Mouse (Mus musculus) lung, postnatal 25 days (tissue): ENCODE measurements around the gene Ddx54.

Experiments
- DNase-seq: peaks from one replicate; pipeline ENCODE4 v3.0.0; 2022; ENCODE audit warnings: low spot score

Ddx54 gene

DNA sequence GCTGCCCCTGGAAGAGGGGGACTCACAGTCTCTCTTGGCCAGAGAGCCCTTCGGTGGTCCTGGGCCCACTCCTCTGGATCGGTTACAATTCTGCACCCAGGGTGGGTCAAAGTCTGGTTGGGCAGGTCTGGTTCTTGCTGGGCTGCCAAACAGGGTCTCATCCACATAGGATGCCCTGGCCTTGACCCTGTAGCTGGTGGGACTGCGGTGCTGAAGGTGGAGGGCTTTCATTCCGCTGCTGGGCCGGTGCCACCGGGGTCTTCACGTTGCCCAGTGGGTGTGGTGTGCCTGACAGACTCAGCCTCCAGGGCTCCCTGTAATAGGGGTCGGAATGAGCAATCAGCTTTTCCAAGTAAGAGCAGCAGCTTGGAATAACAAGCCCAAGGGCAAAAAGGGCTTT lies 1.1 kb upstream of the Ddx54 start:
- DNase-seq, result no peak

DNA sequence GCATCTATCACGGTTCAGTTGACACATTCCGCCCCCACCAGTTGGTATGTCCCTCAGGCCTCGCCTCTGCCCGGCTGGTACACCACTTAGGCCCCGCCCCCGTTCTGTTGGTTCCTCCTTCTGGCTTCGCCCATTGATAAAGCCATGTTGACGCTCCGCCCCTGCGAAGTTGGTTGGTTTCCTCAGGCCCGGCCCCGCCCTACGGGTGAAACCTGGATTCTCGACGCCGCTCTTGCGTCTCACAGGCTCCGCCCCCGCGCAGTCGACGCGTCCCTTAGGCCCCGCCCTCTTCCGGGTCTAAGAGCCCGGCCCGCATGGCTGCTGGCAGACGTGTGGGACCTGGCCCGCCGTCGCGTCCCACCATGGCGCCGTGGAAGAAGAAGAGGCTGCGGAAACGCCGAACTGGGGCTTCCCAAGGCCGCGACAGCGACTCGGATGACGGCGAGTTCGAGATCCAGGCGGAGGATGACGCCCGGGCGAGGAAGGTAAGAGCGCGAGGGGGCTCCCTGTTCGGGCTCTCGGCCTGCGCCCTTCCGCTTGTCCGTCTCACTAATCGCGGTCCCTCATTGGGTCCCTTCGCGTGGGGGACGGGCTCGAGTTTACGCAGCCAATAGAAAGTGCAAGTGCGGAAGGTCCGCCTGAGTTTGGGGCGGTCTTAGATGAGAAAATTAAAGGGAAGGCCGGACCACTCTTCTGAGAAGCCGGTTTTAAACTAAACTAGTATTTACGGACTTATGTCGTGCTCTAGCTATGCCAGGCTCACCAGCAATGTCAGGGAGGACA lies 474 bp downstream of the Ddx54 start:
- peak; percentile 100 for DNase-seq

DNA sequence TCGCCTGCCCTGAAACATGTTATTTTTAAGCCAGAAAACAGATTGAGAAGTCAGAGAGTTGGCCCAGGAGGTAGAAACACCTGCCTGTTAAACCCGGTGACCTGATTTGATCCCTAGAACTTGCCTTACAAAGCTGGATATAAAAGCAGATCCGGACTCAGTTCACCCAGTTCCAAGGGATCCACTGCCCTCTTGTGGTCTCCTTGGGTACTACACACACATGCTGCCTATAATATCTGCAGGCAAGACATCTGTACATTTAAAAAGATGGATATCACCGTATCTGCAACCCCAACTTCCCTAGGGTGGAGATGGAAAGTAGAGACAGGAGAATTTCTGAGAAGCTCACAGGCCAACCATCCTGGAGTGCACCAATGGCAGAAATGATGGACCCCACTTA lies 3.4 kb downstream of the Ddx54 start:
- no peak for DNase-seq

DNA sequence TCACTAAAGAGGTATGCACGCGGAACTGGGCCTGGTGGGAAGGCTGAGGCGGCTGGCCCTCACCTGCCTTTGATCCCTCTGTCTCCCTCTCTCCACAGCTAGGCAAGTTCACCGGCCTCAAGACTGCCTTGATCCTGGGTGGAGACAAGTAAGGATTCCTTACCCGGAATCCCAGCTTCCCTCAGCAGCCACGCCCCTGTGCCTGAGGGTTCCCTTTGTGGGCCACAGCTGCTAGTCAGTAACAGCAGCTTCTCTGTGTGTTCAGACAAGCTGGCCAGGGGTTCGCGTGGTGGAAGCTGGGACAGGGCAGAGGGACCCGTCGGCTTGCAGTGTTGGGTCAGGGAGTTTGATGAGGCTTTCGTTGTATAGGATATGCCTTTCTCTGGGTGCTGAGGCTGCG lies 6.2 kb downstream of the Ddx54 start:
- no peak for DNase-seq

DNA sequence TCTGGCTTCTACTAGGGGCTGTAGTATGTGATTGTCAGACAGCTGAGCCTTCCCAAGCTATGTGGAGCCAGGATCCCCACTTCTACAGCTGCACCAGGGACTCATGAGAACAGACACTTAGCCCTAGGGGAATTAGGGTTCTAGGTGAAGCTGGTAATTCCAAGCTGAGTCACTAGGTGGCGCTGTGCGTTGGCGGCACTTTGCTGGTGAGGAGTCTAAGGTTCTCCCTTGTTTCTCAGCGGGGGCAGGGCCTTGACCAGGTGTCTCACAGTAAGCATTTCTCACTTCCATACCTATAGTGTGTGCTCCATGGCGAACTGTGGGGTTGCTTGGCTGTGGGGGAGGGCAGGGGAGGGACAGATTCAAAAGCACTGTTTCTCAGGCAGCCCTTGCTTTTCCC lies 6.7 kb downstream of the Ddx54 start:
- DNase-seq, result peak; percentile 31

DNA sequence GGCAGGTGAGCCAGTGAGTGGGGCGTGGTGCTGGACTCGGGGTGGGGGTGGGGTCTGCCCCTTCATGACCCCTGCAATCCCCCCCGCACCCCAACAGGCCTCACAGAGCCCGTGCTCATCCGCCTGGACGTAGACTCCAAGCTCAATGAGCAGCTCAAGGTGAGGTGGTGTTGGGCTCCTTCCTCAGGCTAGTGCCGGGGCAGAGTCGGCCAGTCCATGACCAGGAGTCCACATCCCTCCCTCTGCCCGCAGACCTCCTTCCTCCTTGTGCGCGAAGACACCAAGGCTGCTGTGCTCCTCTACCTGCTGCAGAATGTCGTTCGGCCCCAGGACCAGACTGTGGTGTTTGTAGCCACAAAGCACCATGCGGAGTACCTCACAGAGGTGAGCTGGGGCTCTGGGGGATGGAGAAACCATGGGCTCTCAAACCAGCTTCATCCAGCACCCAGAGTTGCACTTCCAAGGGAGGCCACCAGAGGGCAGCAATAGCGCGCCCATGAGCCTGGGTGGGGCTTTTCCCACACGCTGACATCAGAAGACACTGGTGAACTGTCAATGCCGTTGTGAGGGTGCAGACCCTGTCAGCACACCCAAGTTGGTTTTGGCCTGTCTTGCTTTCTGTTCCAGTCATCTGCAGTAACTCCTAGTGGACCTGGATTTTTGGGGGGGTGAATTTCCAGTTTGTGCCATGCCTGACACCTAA lies 8.0 kb downstream of the Ddx54 start:
- DNase-seq, result peak; percentile 70

DNA sequence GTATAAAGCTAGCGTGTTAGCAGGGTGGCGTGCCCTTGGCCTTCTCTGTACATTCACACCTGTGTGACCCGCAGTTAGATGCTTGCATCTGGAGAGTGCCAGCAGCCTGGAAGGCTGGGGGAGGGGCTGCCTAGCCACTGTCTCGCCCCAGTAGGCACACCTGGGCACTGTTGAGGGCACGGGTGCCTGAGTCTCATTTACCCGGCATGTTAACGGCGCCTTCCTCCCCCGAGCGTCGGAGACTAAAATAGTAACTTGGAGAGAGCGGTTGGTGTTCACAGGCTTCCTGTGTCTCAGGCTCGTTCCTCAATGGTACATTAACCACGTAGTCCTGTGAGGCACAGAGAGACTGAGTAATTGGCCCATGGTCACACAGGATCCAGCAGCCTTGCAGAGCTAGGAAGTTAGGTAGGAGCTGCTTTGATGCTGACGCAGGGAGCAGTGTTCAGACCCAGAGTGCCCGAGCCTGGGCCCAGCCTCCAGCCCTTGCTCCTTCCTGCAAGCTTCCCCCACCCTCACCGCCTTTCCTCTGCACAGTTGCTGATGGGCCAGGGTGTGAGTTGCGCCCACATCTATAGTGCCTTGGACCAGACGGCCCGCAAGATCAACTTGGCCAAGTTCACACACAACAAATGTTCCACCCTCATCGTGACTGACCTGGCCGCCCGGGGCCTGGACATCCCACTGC lies 8.7 kb downstream of the Ddx54 start:
- DNase-seq, result no peak

DNA sequence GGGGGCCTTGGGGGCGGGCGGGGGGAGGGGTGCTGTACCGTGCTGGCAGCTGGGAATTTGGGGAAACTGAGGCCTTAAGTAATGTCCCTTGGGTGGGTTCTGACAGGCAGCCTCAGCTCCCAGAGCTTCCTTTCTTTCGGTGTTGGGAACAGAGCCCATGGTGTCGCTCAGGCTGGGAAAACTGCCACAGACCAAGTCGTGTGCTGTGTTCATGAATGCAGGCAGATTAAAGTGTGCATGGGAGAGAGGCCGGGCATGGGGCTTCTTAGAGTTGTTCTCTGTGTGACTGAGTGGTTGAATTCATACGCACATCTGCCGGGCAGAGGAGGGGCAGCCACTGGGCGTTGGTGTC lies 9.3 kb downstream of the Ddx54 start:
- no peak for DNase-seq

DNA sequence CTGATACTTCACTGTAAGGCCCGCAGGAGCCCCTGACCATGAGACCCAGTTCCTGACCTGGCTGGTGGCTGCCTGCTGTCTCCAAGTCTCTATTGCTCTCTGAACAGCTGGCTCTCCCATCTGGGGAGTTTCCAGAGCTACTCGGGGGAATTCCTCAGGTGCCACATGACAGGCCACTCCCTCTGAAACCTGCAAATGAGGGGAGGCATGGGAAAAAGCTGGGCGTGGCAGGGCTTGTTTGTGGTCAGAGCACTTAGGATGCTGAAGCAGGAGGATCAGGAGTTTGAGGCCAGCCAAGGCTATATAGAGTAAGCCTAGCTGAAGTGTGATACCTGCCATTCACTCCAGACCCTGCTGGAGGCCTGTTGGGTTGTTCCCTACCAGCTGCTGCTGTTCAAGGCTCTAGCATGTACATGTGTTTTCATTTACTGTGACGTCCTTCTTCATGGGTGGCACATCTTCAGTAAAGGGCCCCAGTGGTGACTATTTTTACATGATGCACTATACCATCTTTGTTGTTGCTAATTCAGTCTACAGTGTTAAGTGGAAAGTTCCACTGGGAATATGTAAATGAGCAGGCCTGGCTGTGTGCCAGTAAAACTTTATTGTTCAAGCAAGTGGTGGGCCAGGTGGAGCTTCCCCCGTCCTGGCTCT lies 9.8 kb downstream of the Ddx54 start:
- DNase-seq, result no peak

DNA sequence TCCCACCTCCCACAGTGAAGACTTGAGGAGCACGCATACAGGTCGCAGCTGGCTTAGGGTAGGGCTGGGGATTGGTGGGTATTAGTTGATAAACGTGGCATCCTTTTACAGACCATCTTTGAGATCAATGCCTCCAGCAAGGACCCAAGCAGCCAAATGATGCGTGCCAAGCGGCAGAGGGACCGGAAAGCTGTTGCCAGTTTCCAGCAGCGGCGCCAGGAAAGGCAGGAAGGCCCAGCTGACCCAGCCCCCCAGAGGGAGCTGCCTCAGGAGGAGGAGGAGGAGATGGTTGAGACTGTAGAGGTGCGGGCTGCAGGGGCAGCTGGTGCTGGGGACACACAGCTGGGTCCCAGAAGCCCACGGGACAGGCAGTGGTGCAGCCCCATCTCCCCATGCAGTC lies 11.9 kb downstream of the Ddx54 start:
- DNase-seq, result no peak

DNA sequence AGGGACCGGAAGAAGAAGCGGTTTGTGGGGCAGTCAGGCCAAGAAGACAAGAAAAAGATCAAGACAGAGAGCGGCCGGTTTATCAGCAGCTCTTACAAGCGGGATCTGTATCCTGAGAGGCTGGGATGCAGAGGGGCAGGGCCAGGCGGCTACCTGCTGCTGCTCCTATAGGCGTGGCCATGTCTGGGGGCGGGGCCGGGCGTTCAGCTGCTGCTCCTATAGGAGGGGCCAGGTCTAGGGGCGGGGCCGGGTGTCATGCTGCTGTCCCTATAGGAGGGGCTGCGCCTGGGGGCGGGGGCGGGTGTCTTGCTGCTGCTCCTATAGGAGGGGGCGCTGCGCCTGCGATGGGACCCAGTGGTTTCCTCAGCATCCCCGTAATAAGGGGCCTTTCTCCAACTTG lies 13.9 kb downstream of the Ddx54 start:
- no peak for DNase-seq

DNA sequence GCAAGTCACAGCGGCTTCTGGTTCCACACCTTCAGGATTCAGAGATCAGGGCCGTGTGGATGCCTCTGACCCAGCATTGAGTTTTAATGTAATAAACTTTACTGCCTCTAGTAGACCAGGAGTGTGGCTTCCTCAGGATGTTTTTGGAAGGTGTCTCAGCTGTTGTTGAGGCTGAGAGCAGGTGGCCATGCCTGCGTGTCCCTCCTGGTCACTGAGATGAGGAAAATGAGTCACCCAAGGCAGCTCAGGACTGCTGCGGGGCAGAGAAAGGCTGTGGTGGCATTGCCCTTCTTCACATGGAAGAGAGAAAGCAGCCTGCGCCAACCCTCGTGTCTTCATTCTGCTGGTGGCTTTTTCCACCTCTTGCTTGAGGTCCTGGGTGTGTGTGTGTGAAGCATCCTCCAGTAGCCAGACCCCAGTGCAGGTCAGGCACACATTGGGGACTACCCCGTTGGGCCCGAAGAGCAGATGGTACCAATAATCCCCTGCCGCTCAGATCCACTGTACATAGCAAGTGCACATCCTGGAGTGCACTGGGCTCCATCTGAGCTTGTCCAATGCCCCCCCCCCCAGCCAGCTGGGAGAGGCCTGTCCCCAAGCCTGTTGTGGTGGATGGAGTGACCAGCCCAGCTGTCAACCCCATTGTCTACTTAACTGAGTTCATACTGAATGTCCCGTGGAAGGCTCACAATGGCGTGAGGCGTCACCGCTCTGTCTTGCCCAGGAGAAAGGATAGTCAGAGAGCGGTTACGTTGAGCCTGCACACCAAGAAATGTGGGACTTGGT lies 15.2 kb downstream of the Ddx54 start:
- no peak for DNase-seq

DNA sequence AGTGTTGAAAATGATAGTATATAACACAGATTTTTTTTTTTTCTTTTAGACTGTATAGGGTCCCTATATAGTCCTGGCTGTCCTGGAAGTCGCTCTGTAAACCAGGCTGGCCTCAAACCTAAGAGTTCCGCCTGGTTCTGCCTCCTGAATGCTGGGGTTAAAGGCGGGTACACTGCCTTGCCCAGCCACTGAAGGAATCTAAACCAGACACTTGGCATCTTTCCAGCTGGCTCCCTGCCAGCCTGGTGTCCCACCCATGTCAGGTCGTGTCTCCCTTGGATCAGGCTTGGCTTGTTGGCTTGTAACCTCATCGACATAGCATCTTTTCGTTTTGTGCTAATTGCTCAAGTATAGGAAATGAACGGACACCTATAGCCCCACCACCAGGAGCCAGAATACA lies 16.1 kb downstream of the Ddx54 start:
- no peak for DNase-seq

DNA sequence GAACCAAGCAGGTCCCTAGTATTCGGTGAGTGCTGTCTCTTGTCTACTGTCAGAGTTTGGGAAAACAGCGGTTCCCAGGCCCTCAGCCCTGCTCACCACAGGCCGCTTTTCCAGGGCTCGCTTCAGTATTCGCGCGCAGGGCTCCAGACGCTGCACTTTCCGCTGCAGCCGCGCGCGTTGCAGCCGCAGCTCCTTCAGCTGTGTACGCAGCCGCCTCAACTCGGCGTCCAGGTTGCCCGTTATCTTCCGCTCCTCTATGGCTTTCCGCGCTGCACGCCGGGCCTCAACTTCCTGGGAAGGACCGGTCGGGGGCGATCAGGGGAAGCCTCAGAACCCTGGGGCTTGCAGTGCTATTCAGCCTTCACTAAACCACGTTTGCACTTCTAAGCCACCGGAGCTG lies 18.6 kb downstream of the Ddx54 start:
- no peak for DNase-seq

DNA sequence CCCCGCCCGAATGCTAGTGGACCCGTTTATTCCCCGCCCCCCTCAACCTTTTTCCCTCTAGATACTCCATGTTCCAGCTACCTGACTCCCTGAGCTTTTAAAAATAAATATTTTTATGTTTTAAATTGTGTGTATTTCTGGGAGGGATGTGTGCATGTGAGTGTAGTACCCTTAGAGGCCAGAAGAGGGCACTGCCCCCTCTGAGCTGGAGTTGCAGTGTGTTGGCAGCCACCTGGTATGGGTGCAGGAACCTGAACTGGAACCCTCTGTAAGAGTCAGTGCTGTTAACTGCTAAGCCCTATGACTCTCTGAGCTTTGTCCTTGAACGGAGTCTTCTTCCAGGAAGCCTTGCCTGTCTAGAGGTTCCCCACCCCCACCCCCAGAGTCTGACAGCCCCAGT lies 19.4 kb downstream of the Ddx54 start:
- no peak for DNase-seq

DNA sequence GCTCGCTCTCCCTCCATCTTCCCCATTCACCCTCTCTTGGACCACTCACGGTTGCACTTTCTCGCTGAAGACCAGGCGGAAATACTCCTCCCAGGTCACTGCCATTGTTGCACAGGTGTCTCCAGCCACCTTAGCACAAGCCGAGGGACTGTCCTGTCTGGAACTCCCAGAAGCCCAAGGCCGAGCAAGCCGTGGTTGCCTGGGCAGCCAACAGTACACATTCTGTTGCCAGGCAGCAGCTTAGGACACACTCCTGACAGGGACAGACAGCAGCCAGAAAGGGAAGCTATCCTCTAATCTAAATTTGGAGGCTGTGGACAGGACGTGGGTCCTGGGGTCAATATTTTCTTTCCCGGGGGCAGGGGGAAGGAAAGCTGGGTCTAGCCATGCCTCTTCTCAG lies 21.6 kb downstream of the Ddx54 start, which contains the start of gene Cfap73:
Cfap73 (minus strand) TSS at position 105 of the 400 bp plus-strand sequence.
- DNase-seq, result no peak

DNA sequence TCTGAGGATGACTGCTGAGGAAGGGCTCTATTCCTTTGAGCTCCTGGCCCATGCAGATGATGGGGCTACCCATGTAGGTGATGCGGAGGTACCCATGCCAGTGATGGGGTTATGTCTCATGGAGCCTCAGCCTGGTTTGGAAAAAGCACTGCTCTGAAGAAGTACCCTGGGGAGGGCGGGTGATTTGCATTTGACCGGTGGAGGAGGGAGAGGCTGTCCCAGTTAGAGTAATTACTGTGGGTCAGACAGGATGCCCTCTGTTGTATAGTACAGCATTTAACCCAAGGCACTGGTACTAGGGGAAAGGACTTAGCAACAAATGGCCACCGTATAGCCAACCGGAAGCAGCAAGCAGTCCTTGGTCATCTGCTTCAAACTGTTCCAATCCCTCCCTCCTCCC lies 22.3 kb downstream of the Ddx54 start:
- DNase-seq, result no peak

DNA sequence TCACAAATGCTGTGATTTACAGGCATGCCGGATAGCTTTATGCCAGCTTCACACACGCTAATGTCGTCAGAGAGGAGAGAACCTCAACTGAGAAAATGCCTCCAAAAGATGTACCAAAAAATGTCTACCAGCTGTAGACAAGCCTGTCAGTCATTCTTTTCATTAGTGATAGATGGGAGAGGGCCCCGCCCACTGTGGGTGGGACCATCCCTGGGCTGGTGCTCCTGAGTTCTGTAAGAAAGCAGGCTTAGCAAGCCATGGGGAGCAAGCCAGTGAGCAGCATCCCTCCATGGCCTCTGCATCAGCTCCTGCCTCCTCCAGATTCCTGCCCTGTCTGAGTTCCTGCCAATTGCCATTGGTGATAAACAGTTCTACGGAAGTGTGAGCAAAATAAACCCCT lies 23.1 kb downstream of the Ddx54 start:
- DNase-seq, result no peak

DNA sequence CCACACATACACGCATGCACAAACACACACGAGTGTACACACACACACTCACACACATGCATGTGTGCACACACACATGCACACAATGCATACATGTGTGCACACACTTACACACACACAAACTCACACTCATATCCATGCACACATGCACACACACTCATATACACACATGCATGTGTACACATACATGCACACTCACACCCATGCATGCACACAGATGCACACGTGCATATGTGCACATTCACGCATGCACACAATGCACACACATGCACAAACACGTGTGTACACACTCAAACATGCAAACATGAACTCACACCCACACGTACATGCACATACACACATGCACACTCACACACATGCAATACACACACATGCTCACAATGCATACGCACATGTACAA lies 27.6 kb downstream of the Ddx54 start:
- no peak for DNase-seq

DNA sequence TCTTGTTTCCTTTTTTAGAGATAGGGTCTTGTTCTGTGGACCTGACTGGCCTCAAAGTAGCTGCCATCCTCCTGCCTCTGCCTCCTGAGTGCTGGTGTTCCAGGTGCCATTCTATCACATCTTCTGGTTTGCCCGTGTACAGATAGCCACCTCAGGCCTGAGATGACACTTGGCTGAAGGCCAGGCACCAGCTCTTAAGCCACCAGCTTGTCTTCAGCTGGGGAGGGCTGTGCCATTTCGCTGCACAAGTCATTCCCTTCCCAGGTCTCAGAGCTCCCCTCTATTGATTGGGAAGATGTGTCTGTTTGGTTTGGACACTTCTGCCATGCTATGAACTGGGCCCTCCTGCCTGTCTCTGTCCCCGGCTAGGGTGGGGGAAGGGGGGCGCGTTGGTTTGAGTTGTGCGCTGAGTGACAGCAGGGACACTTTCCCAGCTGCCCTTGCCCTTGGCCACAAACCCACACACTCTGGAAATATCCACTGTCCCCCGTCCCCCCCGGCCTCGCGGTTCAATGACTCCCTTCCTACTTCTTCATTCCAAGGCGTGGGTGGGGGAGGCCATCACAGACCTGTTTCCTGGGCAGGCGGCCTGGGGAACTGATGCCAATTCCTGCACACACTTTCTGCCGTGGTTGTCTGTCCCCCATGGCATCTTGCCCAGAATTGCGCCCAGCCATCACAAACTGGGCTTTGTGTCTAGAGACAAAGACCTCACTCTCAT lies 31.0 kb downstream of the Ddx54 start:
- DNase-seq, result no peak

DNA sequence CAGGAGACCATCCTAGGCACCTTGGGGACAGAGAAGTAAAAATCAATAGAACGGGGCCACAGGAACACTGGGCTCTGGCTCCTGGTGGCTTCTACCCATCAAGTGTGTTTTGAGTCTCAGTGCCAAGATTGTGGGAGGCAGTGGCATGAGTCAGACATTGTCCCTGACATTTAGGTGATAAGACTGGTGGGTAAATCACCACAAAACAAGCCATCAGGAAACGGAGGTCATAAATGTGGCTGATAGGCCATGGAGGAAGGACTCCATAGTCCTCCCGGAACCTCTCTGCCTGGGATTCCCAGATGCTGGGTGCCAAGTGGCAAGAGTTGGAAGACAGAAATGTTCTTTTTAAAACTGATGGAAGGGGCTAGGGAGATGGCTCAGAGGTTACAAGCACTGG lies 31.7 kb downstream of the Ddx54 start:
- DNase-seq, result no peak
